Mouse (Mus musculus): ENCODE measurements around the gene Camk2n1.

Camk2n1 gene

GRCm38 (mm10) chr4:138465446-138465845 is 11.3 kb downstream of the Camk2n1 start:
- no peak for DNase-seq

DNA sequence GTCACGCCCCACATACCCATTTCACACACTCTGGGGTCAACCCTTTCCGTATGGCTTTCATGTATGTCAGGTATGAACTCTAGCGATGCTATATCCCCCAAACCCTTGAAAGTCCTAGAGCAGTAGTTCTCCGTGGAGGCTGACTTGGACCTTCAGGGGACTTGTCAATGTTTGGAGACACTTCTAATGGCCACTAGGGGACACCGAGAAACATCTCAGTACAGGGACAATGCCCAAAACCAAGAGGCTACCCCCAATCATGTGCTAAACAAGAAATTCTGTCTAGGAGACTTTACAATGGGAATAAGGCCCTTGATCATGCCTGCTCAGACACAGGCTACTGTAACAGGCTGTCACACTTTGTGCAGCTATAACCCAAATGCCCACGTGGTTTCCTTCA is 12.6 kb downstream of the Camk2n1 start:
- DNase-seq: peak; percentile 22

DNA sequence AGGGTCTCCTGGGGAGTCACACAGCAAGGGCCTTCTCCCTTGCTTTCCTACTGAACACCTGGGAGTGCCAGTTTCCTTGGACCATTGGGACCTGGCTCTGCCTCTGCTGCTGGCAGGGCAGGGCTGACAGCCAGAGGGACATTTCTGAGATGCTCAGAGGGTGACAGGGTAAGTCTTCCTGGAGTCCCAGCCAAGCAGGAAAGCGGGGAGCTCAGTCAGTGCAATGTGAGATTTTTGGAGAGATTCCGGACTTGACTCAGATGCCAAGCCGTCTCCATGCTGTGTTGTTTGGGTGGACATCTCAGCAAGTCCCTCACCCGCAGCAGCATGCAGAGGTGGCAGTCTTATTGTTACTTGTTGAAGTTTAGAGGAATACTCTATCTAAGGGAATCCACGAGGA is 13.3 kb downstream of the Camk2n1 start:
- DNase-seq: no peak

DNA sequence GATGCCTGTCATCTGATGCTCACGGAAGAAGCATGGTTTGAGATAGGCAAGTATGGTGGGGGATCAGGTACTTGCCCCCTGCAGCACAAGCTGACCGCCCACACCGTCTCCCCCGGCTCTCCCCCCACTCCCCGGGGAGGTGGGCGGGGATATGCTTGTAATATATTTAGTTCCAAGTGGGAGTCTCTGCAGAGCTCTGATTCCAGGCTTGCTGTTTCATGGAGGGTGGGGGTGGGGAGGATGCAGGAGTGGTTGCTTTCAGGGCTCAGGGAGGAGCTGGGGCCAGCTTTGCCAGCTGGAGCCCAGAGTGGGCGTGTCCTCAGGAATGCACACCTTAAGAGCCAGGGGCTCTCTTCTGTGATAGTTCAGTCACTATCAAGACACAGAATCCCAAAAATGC is 15.0 kb downstream of the Camk2n1 start:
- peak; percentile 23 for DNase-seq

- no peak for DNase-seq
Measured at GRCm38 (mm10) chr4:138471241-138471640, 17.1 kb downstream of the Camk2n1 start.

DNA sequence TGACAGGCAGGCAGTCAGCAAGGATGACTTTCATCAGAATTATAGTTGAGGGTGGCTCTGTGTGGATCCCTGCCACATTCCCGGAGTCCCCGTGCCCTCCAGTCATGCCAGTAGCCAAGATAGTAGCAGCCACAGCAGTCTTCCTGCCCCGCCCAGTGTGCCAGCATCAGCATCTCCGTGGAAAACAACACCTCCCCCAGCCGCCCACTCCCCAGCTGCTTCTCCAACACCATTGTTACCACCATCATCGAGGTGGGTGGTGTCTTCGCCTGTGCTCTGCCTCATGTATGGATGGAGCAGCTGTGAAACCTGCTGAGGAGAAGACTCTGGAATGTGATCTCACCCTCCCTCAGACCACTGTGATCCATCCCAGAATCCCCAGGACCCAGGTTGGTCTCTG is 25.5 kb downstream of the Camk2n1 start:
- DNase-seq: no peak

DNA sequence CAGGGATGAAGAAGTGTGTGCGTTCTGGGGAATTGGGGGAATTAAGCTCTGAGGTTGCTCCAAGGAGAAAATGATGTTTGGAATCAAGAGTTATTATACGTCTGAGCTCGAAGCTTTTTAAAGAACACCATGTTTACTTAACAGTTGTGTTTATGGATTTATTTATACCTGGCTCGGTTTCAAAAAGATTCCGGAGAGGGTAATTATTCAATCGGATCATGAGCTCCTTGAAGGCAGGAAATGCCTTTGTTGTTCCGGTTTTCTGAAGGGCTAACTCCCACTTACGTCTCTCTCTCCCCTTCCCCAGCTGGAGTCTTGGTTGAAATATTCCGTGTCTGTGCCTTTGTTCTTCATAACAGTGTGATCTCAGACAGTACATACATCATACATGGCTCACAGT is 26.8 kb downstream of the Camk2n1 start:
- DNase-seq: no peak

DNA sequence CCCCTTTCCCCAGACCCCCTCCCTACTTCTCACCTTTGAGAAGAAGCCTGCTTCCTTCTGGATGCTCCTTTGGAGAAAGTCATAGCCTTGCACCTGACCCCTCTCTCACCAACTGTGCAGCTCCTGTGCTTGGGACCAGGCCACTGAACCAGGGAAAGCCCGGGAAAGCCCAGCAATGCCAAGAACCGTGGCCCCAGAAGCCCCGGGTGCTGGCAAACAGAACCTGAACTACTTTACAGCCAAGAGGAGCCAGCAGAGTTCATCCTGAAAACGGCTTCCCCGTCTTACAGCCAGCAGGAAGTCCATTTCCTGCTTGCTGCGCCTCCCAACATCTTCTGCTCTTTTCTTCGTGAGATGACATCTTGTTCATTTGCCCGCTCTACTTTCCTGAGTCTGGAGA is 28.6 kb downstream of the Camk2n1 start:
- DNase-seq: no peak

- peak; percentile 73 for DNase-seq
Measured at GRCm38 (mm10) chr4:138488241-138488640, 34.1 kb downstream of the Camk2n1 start.

DNA sequence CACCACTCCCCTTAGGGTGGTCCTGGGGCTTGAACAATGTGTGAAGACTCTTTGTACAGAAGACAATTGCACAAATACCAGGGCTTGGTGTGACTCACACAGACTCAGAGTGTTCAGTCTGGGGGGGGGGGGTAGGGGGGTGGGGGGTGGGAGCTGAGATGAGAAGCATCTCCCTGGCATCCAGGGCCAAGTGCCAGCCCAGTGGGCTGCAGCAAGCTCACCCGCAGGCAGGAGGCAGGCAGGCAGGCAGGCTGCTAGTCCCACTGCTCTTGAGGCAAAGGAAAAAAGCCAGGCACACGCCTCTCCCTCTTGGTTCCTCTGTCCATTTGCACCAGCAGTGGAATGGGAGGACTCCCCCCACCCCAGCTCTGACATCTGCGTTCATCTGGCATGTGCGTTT is 37.0 kb downstream of the Camk2n1 start:
- no peak for DNase-seq

GRCm38 (mm10) chr4:138493161-138494001 is 39.3 kb downstream of the Camk2n1 start:
- DNase-seq: peak; percentile 57

DNA sequence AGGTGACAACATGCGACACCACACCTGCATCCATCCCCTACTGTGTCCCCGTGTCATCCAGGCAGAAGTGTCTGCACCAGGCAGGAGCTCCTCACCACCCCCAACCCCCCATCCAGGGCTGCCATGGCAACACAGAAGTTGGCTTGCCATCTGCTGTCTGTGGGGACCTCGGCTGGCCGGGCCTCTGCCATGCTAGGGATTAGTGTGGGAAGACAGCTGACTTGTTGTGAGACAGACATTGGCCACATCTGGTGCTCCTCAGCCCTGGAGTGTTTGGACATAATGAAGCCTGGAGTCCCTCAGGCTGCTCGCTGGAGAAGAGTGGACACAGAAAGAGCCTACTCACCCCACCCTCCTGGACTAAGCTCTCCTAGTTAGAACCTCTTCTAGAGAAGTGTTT is 40.8 kb downstream of the Camk2n1 start:
- DNase-seq: peak; percentile 94

DNA sequence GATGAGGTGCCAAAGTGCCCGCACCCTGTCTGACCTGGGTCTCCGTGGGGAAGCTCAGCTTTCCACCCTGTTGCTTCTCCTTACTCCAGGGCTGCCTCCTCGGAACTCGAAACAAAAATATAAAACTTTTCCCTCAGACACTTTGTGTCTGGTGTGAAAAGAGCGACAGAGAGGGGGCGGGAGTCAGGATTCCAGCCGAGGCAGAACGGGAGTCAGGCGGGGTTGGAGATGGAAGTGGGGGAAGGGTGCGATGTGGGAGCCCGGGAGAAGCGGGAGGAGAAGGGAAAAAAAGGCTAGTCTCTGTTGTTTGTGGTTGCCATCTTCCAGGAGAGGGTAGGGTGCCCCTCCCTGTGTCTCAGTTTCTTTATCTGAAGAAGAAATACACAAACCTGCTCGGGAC is 41.7 kb downstream of the Camk2n1 start:
- no peak for DNase-seq

DNA sequence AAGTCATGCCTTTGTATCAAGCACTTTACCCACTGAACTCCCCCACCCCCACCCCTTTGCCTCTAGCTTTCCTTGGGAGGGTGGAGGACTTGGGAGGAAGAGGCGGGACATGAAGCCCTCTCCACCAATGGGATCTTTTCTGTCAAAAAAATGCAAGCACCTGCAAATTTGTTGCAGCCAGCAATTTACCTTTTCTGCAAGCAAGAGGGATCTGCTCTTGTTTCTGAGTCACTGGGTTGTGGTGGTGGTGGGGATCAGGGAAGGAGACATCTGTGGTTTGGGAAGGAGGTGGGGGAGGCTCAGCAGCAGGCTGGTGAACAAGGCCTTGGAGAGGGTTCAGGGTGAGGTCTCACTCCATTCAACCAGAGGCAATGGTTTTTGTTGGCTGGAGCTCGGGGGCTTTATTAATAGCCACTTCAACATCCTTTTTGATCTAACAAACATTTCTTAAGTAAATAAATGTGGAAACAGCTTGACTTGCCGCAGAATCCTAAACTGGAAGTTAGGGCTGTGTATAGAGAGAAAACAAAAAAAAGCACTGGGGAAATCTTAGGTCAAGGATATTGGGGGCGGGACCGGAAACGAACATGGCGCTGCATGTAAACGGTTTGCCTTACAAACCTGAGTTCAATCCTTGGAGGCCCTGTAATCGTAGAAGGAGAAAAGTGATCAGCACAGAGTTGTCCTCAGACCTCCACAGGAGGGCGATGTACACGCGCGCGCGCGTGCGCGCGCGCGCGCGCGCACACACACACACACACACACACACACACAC is 42.8 kb downstream of the Camk2n1 start:
- DNase-seq: no peak

GRCm38 (mm10) chr4:138499856-138500645 is 45.9 kb downstream of the Camk2n1 start:
- no peak for DNase-seq

DNA sequence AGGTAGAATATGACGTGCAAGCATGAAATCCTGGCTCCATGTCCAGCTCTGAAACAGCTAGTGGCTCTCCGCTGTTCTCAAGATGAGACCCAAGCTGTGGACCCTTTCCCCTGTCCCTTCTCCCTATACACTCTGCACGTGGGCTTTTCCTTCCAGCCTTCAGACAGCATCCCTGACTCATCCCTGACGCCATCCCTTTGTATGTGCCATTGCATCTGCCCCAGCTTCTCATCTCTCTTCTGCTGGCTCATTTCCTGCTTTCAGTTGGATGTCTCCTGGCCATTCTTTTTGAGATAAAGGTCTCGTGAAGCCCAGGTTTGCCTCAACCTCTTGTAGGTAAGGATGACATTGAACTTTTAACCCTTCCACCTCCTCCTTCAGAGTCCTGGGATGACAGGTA is 46.9 kb downstream of the Camk2n1 start:
- DNase-seq: no peak

GRCm38 (mm10) chr4:138504632-138505101 is 50.6 kb downstream of the Camk2n1 start:
- DNase-seq: peak; percentile 84

- peak; percentile 75 for DNase-seq
Measured at GRCm38 (mm10) chr4:138505171-138505870, 51.2 kb downstream of the Camk2n1 start.

DNA sequence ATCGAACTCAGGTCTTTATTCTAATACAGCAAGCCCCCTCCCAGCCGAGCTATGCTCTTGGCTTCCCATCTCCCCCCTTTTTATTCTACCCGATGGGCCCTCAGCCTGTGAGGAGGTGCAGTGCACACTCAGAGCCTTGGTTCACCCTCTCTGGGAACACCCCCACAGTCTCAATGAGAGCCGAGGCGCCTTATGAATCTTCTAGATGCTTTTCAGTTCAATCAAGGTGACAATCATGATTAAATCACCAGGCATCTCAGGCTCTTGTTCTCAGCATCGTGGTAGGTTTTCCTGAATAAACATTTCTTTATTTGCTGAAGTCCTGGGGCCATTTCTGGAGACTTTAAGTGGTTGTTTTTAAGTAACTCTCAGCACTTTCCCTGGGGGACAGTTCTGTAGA is 53.8 kb downstream of the Camk2n1 start:
- no peak for DNase-seq
